Mouse (Mus musculus): ENCODE data around the gene Gm20547. TPM values are rescaled to one million over a fixed set of nuclear protein-coding genes. Genes with fewer than 3 reads are reported as not detected.
"Not testable (repeated sequence)": the region's sequence is repeated elsewhere in the genome, so short reads cannot be mapped to it uniquely, and the experiment has no call there.

Gm20547 gene
- polyA plus RNA-seq, 1 experiment, result not detected

- Histone ChIP-seq H3K27ac (ENCODE audit: control insufficient read depth, insufficient read depth, low read depth, low read length) (peak overlapping the region; percentile 86), H3K36me3 (ENCODE audit: control insufficient read depth, insufficient read depth, low read length) (peaks cover 1% of the 10 kb centered on the region; the same call in 1 of the 2 replicates), H3K4me1 (ENCODE audit: control insufficient read depth, insufficient read depth, low read length) (peaks cover 14% of the 10 kb centered on the region), H3K27me3 (ENCODE audit: control insufficient read depth, insufficient read depth, low read length) (no peaks in the 10 kb centered on the region), H3K4me3 (ENCODE audit: control insufficient read depth, low read depth, low read length) (peak overlapping the region; percentile 99)
- TF ChIP-seq CTCF (IDR thresholded peaks at IDR 0.05; ENCODE audit: control insufficient read depth, insufficient read depth, insufficient replicate concordance, low read depth, low read length) (no peak), POLR2A (IDR thresholded peaks at IDR 0.05; ENCODE audit: control insufficient read depth, low read depth, low read length) (no peak)
Observed at GRCm38 (mm10) chr17:34837464-34838324, 44.1 kb downstream of the Gm20547 start.

DNA sequence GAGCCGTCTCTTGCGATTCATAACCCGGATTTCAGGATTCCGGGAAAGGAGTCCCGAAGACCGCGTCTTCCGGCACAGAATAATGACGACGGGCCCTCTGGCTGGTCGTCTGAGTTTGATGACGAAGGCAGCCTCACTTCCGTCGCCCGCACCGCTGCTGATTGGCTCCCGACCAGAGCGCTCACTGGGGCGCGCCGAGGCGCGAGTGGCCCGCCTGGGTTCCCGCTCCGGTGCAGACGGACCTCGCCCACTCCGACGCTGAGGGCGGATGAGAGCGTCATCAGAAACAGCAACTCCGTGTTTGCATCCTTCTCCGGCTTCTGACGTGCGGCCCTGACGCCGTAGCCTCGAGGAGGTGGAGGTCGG is 45.0 kb downstream of the Gm20547 start, which contains the start of the genes Stk19 and Dxo:
Gene Stk19 (minus strand): TSS at position 90 of the 366 bp plus-strand sequence.
Gene Dxo (plus strand): TSS at position 164 of the 366 bp plus-strand sequence.
- H3K36me3 ChIP-seq (ENCODE audit: control insufficient read depth, insufficient read depth, low read length), result peaks cover 1% of the 10 kb centered on the region; the same call in 1 of the 2 replicates
- TF ChIP-seq POLR2A (IDR thresholded peaks at IDR 0.05; ENCODE audit: control insufficient read depth, low read depth, low read length) (peak; percentile 51; the same call in 1 of the 2 replicates), CTCF (IDR thresholded peaks at IDR 0.05; ENCODE audit: control insufficient read depth, insufficient read depth, insufficient replicate concordance, low read depth, low read length) (no peak)
- H3K4me3 ChIP-seq (ENCODE audit: control insufficient read depth, low read depth, low read length), result peak within 1 kb of the TSS; percentile 99
- peak within 1 kb of the TSS; percentile 86 for H3K27ac ChIP-seq (ENCODE audit: control insufficient read depth, insufficient read depth, low read depth, low read length)
- peaks cover 14% of the 10 kb centered on the region for H3K4me1 ChIP-seq (ENCODE audit: control insufficient read depth, insufficient read depth, low read length)
- H3K27me3 ChIP-seq (ENCODE audit: control insufficient read depth, insufficient read depth, low read length), result no peaks in the 10 kb centered on the region

DNA sequence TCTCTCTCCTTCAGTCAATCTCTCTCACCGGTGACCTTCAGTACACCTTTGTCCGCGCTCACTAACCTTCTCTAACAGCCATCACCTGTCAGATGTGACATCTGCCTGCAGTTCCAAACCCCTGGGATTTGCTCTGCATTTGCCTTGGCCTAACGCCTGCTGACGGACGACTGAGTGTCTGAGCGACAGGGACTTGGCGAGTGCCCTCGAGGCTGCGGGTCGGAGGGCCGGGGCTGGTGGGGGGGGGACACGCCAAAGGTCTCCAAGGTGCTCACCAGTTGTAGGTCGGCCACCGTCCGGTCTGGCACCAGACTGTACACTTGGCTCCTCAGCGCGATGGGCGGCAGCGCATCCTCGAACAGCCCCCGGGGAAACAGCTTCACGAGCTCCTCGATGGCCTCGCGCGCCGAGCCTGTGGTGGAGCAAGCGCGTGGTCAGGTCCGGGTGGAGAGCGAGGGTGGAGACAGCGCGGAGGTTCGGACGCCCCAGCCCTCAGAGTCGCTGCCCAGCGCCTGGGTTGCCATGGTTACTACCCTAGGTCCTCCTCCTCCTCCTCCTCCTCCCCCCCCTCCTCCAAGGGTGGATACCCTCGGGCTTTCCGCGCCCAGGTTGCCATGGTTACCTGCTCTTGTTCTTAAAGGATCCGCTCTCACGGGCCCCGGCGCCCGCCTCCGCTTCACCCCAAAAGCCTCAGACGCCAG is 45.5 kb downstream of the Gm20547 start:
- TF ChIP-seq CTCF (IDR thresholded peaks at IDR 0.05; ENCODE audit: control insufficient read depth, insufficient read depth, insufficient replicate concordance, low read depth, low read length) (no peak), POLR2A (IDR thresholded peaks at IDR 0.05; ENCODE audit: control insufficient read depth, low read depth, low read length) (no peak)
- Histone ChIP-seq H3K4me3 (ENCODE audit: control insufficient read depth, low read depth, low read length) (peak overlapping the region; percentile 99), H3K27me3 (ENCODE audit: control insufficient read depth, insufficient read depth, low read length) (no peaks in the 10 kb centered on the region), H3K36me3 (ENCODE audit: control insufficient read depth, insufficient read depth, low read length) (peaks cover 1% of the 10 kb centered on the region; the same call in 1 of the 2 replicates), H3K27ac (ENCODE audit: control insufficient read depth, insufficient read depth, low read depth, low read length) (peak overlapping the region; percentile 82), H3K4me1 (ENCODE audit: control insufficient read depth, insufficient read depth, low read length) (peaks cover 14% of the 10 kb centered on the region)

DNA sequence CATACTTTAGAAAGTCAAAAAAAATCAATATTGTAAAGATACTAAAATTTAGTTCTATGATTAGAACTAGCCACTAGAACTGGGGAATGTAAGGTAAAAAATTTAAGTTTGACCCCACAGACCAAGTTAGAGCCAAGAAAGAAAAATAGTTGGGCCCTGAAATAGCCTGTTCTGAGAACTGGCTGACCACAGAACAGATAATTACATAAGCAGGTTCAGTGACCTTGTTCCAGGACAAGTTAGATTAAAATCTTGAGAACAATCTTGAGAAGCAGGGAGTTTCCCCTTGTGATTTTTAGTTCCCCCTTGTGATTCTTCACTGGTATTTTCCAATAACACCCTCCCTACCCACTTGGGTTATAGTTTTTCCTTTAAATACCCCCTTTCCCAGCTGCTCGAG is 51.1 kb downstream of the Gm20547 start:
- H3K4me3 ChIP-seq (ENCODE audit: control insufficient read depth, low read depth, low read length); H3K36me3 ChIP-seq (ENCODE audit: control insufficient read depth, insufficient read depth, low read length); H3K27ac ChIP-seq (ENCODE audit: control insufficient read depth, insufficient read depth, low read depth, low read length); H3K4me1 ChIP-seq (ENCODE audit: control insufficient read depth, insufficient read depth, low read length); H3K27me3 ChIP-seq (ENCODE audit: control insufficient read depth, insufficient read depth, low read length): not testable (repeated sequence)

DNA sequence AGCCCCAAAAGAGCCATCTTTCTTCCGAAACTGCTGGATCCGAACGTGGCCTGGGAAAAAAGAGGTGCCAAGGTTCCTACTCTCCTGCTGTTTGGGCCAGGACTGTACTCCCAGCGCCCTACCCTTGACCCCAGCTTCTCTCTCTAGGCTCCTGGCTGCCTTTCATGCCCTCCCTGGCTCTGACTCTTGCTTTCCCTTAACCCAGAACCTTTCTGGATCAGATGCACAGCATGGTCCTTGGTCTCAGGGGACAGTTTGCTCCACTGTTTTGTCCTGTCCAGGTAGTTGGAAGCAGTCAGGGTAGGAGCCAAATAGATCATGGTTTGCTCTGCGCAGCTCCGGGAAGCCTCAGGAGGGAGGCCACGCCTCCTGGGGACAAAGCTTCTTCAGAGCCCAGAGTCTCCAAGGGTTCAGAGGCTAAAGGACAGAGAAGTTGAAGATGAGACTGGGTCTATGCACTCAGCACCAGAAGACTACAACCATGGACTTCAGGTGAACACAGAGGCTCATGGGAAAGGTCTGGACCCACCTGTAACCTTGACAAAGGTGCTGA is 66.9 kb downstream of the Gm20547 start:
- Histone ChIP-seq H3K27ac (ENCODE audit: control insufficient read depth, insufficient read depth, low read depth, low read length) (no peak overlapping the region), H3K4me1 (ENCODE audit: control insufficient read depth, insufficient read depth, low read length) (peaks cover 4% of the 10 kb centered on the region), H3K27me3 (ENCODE audit: control insufficient read depth, insufficient read depth, low read length) (no peaks in the 10 kb centered on the region), H3K36me3 (ENCODE audit: control insufficient read depth, insufficient read depth, low read length) (no peaks in the 10 kb centered on the region), H3K4me3 (ENCODE audit: control insufficient read depth, low read depth, low read length) (no peak overlapping the region)
- TF ChIP-seq CTCF (IDR thresholded peaks at IDR 0.05; ENCODE audit: control insufficient read depth, insufficient read depth, insufficient replicate concordance, low read depth, low read length) (no peak), POLR2A (IDR thresholded peaks at IDR 0.05; ENCODE audit: control insufficient read depth, low read depth, low read length) (no peak)

GRCm38 (mm10) chr17:34813747-34814146 is 68.1 kb downstream of the Gm20547 start:
- not testable (repeated sequence) for H3K4me3 ChIP-seq (ENCODE audit: control insufficient read depth, low read depth, low read length); H3K27ac ChIP-seq (ENCODE audit: control insufficient read depth, insufficient read depth, low read depth, low read length); H3K4me1 ChIP-seq (ENCODE audit: control insufficient read depth, insufficient read depth, low read length); H3K27me3 ChIP-seq (ENCODE audit: control insufficient read depth, insufficient read depth, low read length); H3K36me3 ChIP-seq (ENCODE audit: control insufficient read depth, insufficient read depth, low read length)
- TF ChIP-seq CTCF (IDR thresholded peaks at IDR 0.05; ENCODE audit: control insufficient read depth, insufficient read depth, insufficient replicate concordance, low read depth, low read length), result peak; percentile 61

DNA sequence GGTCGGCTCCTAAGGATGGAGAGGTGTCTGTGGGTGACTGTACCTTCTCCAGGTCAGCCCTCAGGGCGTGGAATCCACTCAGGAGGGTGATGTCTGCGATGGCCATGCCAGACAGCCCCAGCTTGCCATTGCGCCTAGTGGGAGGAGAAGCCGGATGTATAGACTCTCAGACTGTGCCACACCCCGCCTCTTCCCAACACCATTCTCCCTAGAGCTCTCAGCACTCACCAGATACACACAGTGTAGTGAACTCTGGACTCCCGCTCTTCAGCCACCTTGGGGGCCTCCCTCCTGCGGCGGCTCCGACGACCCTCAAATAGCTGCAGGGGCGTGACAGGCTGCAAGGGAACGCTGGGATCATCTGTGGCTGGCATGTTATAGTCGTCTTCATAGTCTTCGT is 70.6 kb downstream of the Gm20547 start:
- peaks cover 4% of the 10 kb centered on the region for H3K4me1 ChIP-seq (ENCODE audit: control insufficient read depth, insufficient read depth, low read length)
- no peak overlapping the region for H3K4me3 ChIP-seq (ENCODE audit: control insufficient read depth, low read depth, low read length)
- no peaks in the 10 kb centered on the region for H3K36me3 ChIP-seq (ENCODE audit: control insufficient read depth, insufficient read depth, low read length)
- TF ChIP-seq CTCF (IDR thresholded peaks at IDR 0.05; ENCODE audit: control insufficient read depth, insufficient read depth, insufficient replicate concordance, low read depth, low read length) (no peak), POLR2A (IDR thresholded peaks at IDR 0.05; ENCODE audit: control insufficient read depth, low read depth, low read length) (no peak)
- H3K27me3 ChIP-seq (ENCODE audit: control insufficient read depth, insufficient read depth, low read length), result no peaks in the 10 kb centered on the region
- H3K27ac ChIP-seq (ENCODE audit: control insufficient read depth, insufficient read depth, low read depth, low read length), result no peak overlapping the region

DNA sequence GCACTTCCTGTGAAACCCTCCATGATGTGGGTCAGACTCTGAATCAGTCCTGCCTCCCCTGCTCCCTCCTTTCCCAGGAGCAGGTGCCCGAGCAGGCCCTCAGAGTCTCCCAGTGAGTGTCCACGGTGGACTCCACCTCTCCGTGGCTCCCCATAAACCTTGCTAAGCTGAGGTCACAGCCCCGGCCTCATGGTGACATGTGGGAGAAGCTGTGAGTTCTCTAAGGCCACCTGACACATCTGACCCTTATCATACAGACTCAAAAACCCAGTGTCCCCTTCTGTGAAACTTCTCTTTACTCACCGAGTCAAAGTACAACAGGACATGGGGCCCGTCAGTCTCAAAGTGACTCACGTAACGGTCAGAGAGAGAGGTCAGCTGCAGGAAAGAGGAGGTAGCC is 71.0 kb downstream of the Gm20547 start:
- not testable (repeated sequence) for H3K4me1 ChIP-seq (ENCODE audit: control insufficient read depth, insufficient read depth, low read length); H3K27me3 ChIP-seq (ENCODE audit: control insufficient read depth, insufficient read depth, low read length)

DNA sequence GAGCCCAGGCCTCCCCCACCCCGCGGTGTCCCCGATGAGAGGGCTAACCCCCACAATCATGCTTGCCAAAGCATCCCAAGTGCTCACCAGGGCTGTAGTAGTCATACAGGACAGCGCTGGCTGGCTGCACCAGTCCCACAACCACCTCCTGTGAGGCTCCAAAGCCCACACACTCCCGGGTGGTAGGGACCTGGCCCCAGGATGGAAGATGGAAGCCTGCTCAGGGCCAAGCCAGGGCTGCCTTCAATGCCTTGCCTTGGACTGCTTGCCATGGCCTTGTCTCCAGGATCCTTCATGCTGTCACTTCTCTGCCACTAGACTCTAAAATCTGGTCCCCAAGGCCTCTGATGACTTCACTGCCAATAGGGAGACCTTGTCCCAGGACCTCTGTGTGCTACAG is 71.4 kb downstream of the Gm20547 start:
- not testable (repeated sequence) for H3K27me3 ChIP-seq (ENCODE audit: control insufficient read depth, insufficient read depth, low read length); H3K27ac ChIP-seq (ENCODE audit: control insufficient read depth, insufficient read depth, low read depth, low read length); H3K36me3 ChIP-seq (ENCODE audit: control insufficient read depth, insufficient read depth, low read length); H3K4me1 ChIP-seq (ENCODE audit: control insufficient read depth, insufficient read depth, low read length); H3K4me3 ChIP-seq (ENCODE audit: control insufficient read depth, low read depth, low read length)

More for the DNA sequence above, 71.0 kb downstream of the Gm20547 start:
- H3K36me3 ChIP-seq (ENCODE audit: control insufficient read depth, insufficient read depth, low read length); H3K4me3 ChIP-seq (ENCODE audit: control insufficient read depth, low read depth, low read length); H3K27ac ChIP-seq (ENCODE audit: control insufficient read depth, insufficient read depth, low read depth, low read length): not testable (repeated sequence)

Measured in testis, adult 2 months (tissue).